Mouse (Mus musculus): ENCODE results near the gene Rnase9.

DNA sequence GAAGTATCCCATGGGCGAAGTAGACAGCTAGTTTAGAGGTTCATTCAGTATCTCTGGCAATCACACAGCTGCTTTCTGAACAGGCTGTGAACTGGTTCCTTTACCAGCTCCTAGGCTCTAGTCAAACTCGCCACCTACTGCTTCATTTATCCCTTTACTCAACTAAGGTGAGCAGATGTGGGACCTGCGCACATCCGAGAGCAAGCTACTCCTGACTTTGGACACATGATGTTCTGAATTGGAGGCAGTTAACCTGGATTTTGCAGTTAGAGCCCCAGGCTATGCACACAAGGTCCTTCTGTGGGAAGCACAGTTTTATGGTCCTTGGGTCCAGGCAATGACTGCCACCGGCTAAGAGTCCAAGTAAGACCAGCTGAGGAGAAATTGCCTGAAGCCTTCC, 19.1 kb upstream of the Rnase9 start:
- TF ChIP-seq POLR2A (IDR thresholded peaks at IDR 0.05; ENCODE audit: low read depth, low read length) (no peak), CTCF (conservative IDR thresholded peaks at IDR 0.05 in 1 of 2, IDR thresholded peaks at IDR 0.05 in 1 of 2; ENCODE audit: low read depth in 2 of 2, low read length in 2 of 2) (no peak), USF1 (IDR thresholded peaks at IDR 0.05; ENCODE audit: low read depth, low read length) (no peak), E2F4 (IDR thresholded peaks at IDR 0.05; ENCODE audit: insufficient replicate concordance, low read depth, low read length) (no peak)
